Mouse (Mus musculus): ENCODE measurements around the gene Nipa2.
"Not testable (repeated sequence)": the region's sequence is repeated elsewhere in the genome, so short reads cannot be mapped to it uniquely, and the experiment has no call there.

Gene Nipa2

DNA sequence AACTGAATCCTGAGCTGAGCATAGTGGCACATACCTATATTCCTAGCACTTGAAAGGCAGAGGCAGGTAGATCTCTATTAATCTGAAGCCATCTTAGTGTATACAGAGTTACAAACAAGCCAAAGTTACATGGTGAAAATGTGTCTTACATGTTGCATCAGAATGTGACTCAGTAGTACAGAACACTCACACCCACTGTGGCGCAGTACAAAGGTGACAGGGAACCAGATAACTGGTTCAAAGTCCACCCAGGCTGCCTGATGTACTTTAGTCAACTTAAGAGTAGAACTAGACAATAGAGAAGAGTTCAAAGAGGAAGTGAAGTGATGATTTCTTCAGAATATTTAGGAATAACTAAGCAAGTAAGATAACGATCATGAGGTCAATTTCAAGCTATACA, 27.3 kb downstream of the Nipa2 start:
- DNase-seq, result no peak

DNA sequence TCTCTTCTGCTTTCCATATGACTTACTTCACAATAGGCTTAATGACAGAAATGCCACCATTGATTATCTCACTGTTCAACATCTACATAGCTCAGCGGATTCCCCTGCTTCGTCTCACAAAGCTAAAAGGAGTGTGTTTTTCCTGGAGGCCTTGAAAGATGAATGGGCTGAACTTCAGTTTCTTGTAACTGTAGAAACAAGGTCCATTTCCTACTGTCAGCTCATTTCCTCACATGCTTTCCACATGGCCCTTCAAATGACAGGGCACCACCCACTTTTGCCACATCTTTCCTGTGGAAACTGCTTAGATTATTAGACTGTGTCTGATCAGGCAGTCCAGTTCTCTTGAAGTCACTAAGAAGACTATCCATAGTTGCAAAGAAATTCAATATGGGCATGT, 33.6 kb downstream of the Nipa2 start:
- no peak for DNase-seq

DNA sequence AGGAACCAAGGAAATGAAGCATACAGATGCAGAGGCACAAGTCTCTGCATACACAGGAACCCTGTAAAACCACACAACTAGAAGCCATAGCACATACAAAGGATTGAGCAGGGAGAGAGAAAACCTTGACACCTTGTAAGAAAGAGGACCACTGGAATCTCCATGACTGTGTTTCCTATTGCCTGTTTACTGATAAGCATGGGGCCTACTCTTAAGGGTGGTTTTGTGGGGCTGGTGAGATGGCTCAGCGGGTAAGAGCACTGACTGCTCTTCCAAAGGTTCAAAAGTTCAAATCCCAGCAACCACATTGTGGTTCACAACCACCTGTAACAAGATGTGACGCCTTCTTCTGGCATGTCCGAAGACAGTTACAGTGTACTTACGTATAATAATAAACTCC, 35.0 kb downstream of the Nipa2 start:
- no peak for DNase-seq

DNA sequence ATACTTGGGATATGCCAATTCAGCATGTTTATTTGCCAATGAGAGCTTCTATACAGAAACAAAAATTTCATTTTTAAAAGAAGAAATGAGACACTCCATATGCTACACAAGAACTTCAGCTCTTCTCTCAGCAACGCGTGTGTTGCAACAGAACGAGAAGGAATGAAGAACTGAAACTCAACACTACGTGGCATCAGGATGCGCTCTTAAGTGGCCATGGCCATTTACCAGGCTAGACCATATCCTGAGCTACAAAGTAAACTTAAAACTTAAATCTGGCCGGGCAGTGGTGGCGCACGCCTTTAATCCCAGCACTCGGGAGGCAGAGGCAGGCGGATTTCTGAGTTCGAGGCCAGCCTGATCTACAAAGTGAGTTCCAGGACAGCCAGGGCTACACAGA, 43.9 kb downstream of the Nipa2 start:
- DNase-seq, result not testable (repeated sequence)

DNA sequence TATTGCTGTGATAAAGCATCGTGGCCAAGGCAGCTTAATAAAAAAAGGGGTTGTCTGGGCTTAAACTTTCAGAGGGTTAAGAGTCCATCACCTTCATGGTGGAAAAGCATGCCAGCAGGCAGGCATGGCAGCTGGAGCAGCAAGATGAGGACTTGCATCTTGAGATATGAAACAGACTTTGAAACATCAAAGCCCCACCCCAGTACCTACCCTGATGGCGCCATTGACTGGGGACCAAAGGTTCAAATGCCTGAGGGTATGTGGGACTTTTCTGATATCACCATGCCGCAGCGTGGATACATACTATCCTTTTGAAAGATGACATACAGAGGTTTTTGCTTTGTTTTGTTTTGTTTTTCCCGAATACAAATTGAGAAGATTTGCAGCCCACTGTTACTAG, 50.2 kb downstream of the Nipa2 start:
- DNase-seq, result no peak

DNA sequence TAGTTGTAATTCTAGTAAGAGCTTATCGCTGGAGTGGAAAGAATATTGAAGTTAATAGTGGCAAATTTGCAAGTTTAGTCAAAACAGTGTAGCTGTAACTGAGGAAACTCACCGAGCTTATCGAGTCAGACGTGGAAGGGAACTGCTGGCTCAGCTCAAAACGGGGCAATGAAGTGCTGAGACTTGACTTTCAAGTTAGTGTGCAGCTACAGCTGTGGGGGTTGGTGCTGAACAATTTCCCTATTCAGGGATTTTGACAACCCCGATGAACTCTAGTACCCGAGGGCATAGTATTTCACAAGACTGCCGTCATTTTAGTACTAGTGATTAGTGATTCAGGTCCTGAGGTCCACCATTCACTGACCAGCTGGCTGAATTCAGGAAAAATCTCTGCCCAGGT, 50.9 kb downstream of the Nipa2 start:
- peak; percentile 72 to 86 for DNase-seq

DNA sequence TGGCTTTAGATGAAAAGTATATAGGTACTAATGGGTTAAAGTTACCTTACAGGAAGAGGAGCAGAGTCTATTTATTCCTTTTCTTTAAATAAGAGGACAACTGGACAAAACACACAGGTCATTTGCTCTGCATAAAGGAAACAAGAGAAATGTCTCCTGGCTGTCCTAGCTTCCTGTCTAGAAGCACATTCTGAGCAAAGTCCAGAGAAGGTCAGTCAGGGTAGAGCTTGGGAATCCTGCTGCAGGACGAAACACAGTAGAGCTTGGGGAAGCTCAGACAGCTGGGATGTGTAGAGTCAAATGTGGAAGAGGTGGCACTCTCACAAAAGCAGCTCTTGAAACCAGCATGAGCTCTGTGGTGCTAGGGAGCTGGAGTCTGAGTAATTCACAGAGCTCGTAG, 51.9 kb downstream of the Nipa2 start:
- peak in 1 of 2 experiments; percentile 13 for DNase-seq

DNA sequence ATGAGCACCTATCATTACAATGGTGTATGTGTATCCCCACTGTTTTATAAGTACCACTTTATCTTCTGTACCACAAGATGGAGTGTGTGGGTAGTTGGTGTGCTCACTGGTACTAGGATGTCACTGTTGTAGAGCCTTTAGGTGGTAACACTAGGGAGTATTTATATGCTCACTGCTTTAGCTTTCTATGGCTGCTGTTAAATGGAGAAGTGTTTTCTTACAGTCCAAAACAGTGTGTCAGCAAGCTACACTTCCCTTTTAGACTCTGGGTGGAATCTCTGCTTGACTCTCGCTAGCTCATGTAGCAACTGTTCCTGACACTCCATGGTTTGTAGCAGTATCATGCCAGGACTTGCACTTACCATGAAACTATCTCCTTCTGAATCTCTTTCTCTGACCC, 52.8 kb downstream of the Nipa2 start:
- no peak for DNase-seq

DNA sequence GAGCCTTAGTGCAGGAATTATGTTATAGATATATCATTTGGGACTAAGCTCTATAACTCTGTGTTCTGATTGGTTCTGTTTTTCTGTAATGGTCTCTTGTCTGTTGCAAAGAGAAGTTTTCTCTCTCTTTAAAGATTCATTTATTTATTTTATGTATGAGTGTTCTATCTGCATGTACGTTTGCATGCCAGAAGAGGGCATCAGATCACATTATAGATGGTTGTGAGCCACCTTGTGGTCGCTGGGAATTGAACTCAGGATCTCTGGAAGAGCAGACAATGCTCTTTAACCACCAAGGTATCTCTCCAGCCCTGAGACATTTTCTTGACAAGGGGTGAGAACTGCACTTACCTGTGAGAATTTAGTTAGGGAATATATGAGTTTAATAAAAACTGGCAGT, 56.8 kb downstream of the Nipa2 start:
- no peak for DNase-seq

DNA sequence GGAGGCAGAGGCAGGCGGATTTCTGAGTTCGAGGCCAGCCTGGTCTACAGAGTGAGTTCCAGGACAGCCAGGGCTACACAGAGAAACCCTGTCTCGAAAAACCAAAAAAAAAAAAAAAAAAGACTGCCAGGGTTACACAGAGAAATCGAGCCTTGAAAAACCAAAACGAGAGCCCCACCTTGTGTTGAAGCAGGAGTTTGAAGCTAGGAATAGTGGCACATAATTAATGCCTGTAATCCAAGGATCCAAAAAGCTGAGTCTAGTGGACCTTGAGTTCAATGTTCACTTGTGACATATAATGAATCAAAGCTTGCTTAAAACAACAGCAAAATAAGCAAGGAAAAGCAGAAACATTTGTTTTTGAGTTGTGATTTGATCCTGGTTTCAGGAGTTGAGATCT, 58.5 kb downstream of the Nipa2 start:
- no peak for DNase-seq

DNA sequence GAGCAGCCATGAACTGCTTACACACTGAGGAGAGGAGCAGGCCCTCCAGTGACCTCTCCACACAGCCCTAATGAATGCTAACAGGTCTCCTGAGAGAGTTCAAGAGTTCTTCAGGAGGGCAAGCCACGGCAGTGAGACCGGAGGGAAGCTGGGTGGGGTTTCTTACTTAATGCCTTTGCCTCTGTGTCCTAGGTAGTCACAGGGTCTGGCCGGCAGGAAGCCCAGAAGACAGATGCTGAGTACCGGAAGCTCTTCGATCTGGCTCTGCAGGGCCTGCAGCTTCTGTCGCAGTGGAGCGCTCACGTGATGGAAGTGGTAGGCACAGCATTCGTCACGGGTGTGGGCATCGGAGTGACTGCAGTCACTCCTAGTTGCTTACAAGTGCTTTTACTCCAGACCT, 70.5 kb downstream of the Nipa2 start:
- DNase-seq, result peak; percentile 13 to 64

DNA sequence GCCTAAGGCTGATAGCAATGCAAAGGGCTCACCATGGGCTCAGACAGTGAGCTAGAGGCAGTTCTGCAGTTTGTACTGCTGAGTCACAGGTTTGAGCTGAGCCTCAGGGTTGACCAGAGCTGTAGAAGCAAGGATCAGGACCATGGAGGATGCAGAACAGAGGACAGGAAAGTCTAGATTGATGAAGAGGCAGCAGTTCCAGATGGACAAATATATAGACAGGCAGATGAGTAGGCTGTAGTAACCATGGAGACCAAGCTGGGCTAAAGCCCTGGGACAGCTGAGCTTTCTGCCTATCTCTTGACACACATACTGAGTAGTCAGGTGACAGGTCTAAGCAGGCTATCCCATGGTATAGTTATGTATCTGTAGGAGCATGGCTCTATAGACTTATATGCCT, 71.5 kb downstream of the Nipa2 start:
- DNase-seq, result no peak

DNA sequence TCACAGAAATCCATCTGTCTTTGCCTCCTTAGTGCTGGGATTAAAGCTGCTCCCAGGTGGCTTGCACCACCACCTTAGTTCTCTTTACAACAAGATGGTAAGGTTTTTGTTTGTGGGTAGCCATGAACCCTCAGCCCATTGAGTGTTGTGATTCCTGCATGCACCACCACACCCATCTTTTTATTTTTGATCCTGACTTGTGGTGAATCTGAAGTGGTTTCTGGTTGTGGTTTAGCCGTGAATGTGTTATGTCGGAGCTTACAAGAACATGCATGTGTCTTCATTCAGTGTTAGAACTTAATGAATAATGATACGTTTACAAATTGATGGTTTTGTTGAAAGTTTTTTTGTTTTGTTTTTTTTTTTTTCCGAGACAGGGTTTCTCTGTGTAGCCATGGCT, 72.3 kb downstream of the Nipa2 start:
- DNase-seq, result no peak

DNA sequence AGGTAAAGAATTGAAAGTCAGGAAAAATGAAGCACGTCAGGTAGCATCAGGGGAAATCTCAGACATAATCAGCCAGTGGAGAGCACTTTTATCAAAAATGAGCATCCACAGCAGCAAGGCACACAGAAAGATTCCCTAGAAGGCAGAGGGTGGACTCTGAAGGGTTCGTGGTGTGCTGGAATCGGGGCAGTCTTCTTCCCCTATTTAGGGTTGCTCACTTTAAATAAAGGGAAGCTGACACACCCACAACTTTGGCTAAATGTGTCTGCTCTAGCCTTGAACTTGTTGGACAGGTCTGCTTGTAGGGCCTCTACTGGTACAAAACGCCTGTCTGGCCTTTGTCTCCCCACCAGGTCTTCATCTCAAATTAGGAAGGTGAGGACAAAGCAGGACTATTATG, 73.7 kb downstream of the Nipa2 start:
- DNase-seq, result no peak
